Mouse (Mus musculus): ENCODE results near the gene Gripap1. TPM values are rescaled to one million over a fixed set of nuclear protein-coding genes. Genes with fewer than 3 reads are reported as not detected.
"Not testable (repeated sequence)": the region's sequence is repeated elsewhere in the genome, so short reads cannot be mapped to it uniquely, and the experiment has no call there.

Gripap1 gene
- polyA plus RNA-seq (2016; fragmentation: Nextera tagmentation; extraction: Ambion mirVana): 32.0 and 32.2 TPM in 2 replicates

DNA sequence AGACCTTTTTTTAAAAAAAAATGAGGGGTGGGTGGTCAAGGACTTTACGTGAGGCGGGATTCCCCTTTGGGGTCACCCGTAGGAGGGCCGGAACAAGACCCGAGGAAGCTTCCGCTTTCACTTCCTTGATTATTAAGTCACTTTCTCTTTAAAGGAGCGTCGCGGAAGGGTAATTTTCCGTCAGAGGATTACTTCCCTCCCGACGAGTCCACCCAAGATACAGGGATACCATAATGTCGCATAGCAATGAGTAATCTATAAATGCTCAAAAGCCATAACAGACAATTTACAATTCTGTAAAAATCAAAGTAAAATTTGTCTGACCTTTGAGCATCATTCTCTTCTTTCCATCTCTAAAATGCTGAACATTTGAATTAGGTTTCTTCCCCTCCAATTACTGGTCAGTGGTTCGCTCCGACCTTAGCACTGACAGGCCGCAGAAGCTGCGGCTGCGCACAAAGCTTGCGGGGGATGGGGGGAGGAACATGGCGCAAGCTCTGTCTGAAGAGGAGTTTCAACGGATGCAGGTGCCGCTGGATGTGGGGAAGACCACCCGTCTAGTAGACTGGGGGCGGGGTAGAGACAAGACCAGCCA, at the start of gene Gripap1:
Gene Gripap1, plus strand, starts transcription at position 224 of the 595 bp plus-strand sequence.
- Histone ChIP-seq H3K27ac (ENCODE audit: poor library complexity, severe bottlenecking) (no peak within 1 kb of the TSS), H3K9ac (peak within 1 kb of the TSS; percentile 69), H3K4me2 (peak within 1 kb of the TSS; percentile 69), H3K27me3 (replicated peaks) (no peaks in the 10 kb centered on the region), H3K4me1 (replicated peaks) (0 out of 2 replicates have a peak, but pooled peaks cover 6% of the 10 kb centered on the region), H3K9me3 (replicated peaks) (no peaks in the 10 kb centered on the region), H3K4me3 (peak within 1 kb of the TSS; percentile 58), H3K36me3 (0 out of 2 replicates have a peak, but pooled peaks cover 4% of the 10 kb centered on the region)
- WGBS: 11% methylated on average over 24 of the region's 24 CpGs
- ATAC-seq (ENCODE audit: insufficient number of reproducible peaks, low FRiP score): peak; percentile 87

DNA sequence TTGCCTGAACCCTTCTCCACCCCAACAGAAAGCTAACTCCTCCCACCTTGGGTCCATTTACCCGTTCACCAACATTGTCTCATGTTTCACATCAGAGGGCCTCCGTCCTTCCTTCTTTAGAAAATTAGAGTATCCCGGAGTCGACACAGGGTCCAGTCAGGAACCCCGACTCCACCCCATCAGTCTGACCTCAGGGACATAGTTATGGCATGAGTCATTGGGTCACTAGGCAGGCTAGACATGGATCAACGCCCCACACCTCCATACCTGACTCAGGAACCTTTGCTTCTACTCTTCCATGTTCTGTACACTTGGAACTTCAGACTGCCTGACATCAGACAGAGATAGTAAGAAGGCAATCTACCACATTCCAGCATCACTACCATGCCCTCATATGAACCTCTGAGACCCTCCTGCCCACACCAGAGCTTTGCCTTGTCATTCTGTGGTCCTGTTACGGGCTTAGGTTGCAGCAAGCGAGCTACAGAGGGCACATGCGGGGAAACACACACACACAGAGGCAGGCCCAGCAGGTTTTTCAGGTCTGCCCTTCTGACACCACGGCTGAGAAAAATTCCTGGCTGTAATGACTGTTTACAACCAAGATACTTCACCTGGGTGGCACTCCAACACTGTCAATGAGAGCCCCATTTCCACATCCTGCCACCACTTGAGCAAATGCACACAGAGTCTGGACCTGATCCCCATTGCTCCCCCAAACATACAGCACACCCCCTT, 49.3 kb upstream of the Gripap1 start:
- H3K27ac ChIP-seq (ENCODE audit: poor library complexity, severe bottlenecking): no peak overlapping the region
- H3K27me3 ChIP-seq (replicated peaks): no peaks in the 10 kb centered on the region
- no peak for ATAC-seq (ENCODE audit: insufficient number of reproducible peaks, low FRiP score)
- no peak overlapping the region for H3K4me3 ChIP-seq
- no peak overlapping the region for H3K9ac ChIP-seq
- H3K36me3 ChIP-seq: peaks cover 8% of the 10 kb centered on the region; the same call in 1 of the 2 replicates
- H3K4me1 ChIP-seq (replicated peaks): peaks cover 9% of the 10 kb centered on the region; the same call in 1 of the 2 replicates
- H3K9me3 ChIP-seq (replicated peaks): no peaks in the 10 kb centered on the region
- 50% methylated on average over 10 of the region's 10 CpGs for WGBS
- H3K4me2 ChIP-seq: no peak overlapping the region

DNA sequence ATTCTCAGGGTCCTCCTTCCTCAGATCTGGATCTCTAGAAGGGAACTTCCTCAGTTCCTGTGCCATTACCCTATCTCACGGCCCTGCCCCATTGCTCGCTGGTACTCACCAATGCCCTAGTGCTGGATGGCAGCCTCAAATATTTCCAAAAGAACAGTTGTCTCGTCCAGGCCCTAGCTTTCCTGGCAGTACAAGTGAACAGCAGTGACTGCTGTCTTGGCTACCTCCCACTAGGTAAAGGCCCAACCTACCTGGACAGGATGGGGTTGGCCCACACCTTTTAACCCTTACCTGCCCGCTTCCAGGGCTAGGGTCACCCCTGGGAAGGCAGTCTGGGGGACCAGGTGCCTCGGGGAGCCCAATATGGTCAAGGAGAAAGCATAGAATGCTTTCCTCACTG, 48.5 kb upstream of the Gripap1 start:
- Histone ChIP-seq H3K4me2 (no peak overlapping the region), H3K9me3 (replicated peaks) (no peaks in the 10 kb centered on the region), H3K27ac (ENCODE audit: poor library complexity, severe bottlenecking) (no peak overlapping the region), H3K36me3 (peaks cover 8% of the 10 kb centered on the region; the same call in 1 of the 2 replicates), H3K4me3 (no peak overlapping the region), H3K9ac (no peak overlapping the region), H3K4me1 (replicated peaks) (peaks cover 9% of the 10 kb centered on the region; the same call in 1 of the 2 replicates), H3K27me3 (replicated peaks) (no peaks in the 10 kb centered on the region)
- 63% methylated on average over 5 of the region's 5 CpGs for WGBS
- no peak for ATAC-seq (ENCODE audit: insufficient number of reproducible peaks, low FRiP score)

DNA sequence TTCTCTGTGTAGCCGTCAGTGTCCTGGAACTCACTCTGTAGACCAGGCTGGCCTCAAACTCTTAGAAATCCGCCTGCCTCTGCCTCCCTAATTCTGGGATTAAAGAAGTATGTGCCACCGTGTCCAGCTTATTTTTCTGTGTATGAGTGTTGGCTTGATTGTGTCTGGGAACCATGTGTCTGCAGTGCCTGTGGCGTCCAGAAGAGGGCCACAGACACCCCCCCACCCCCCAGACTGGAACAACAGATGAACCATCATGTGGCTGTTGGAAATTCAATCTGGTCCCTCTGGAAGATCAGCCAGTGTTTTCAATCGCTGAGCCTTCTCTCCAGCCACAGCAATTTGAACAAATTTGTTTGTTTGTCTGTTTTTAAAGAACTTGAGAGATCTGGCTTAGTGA, 46.1 kb upstream of the Gripap1 start:
- Histone ChIP-seq H3K27me3 (replicated peaks) (no peaks in the 10 kb centered on the region), H3K9me3 (replicated peaks) (no peaks in the 10 kb centered on the region), H3K27ac (ENCODE audit: poor library complexity, severe bottlenecking) (no peak overlapping the region), H3K4me1 (replicated peaks) (peaks cover 9% of the 10 kb centered on the region; the same call in 1 of the 2 replicates), H3K4me3 (no peak overlapping the region), H3K36me3 (no peaks in the 10 kb centered on the region), H3K9ac (no peak overlapping the region), H3K4me2 (no peak overlapping the region)
- ATAC-seq (ENCODE audit: insufficient number of reproducible peaks, low FRiP score): no peak
- 49% methylated on average over 5 of the region's 5 CpGs for WGBS

DNA sequence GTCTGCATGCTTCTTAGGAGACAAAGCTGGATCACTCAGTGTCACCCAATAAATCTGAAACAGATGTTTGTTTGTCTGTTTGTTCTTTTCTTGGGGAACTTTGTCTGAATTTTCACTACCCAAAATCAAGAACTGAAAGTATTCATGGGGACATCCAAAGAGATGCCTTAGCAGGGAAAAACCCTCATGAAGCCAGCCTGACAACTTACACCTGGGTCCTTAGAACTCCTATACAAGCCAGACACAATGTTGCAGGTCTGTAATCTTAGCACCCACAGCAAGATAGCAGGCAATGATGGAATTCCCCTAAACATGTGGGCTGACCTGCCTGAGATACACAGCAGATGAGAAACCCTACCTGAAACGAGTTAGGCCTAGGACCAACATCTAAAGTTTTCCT, 44.6 kb upstream of the Gripap1 start:
- no peak overlapping the region for H3K4me3 ChIP-seq
- H3K4me1 ChIP-seq (replicated peaks): peaks cover 10% of the 10 kb centered on the region; the same call in 1 of the 2 replicates

DNA sequence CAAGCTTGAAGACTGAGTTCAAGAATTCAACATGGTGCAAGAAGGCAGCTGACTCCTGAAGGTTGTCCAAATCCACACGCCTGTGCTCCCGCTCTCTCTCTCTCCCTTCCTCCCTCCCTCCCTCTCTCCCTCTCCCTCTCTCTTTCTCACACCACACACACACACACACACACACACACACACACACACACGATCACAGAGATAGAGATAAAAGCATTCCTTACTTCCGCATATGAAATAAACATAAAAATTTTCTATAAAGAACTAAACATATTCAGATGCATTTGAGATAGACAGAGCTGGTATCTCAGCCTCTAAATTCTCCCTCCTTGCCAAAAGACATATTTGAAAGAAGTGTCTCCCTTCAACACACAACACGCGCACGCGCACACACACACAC, 44.1 kb upstream of the Gripap1 start:
- Histone ChIP-seq H3K36me3 (no peaks in the 10 kb centered on the region), H3K4me2 (no peak overlapping the region), H3K9ac (no peak overlapping the region), H3K9me3 (replicated peaks) (no peaks in the 10 kb centered on the region), H3K27me3 (replicated peaks) (no peaks in the 10 kb centered on the region), H3K4me1 (replicated peaks) (peaks cover 6% of the 10 kb centered on the region; the same call in 1 of the 2 replicates), H3K27ac (ENCODE audit: poor library complexity, severe bottlenecking) (no peak overlapping the region), H3K4me3 (no peak overlapping the region)
- 86% methylated on average over 8 of the region's 8 CpGs for WGBS
- ATAC-seq (ENCODE audit: insufficient number of reproducible peaks, low FRiP score): no peak

More for the DNA sequence above, 44.6 kb upstream of the Gripap1 start:
- no peaks in the 10 kb centered on the region for H3K27me3 ChIP-seq (replicated peaks)
- H3K36me3 ChIP-seq: no peaks in the 10 kb centered on the region
- no peaks in the 10 kb centered on the region for H3K9me3 ChIP-seq (replicated peaks)
- 53% methylated on average over 1 of the region's 1 CpGs for WGBS
- no peak overlapping the region for H3K27ac ChIP-seq (ENCODE audit: poor library complexity, severe bottlenecking)
- H3K9ac ChIP-seq: no peak overlapping the region
- no peak for ATAC-seq (ENCODE audit: insufficient number of reproducible peaks, low FRiP score)
- H3K4me2 ChIP-seq: no peak overlapping the region

DNA sequence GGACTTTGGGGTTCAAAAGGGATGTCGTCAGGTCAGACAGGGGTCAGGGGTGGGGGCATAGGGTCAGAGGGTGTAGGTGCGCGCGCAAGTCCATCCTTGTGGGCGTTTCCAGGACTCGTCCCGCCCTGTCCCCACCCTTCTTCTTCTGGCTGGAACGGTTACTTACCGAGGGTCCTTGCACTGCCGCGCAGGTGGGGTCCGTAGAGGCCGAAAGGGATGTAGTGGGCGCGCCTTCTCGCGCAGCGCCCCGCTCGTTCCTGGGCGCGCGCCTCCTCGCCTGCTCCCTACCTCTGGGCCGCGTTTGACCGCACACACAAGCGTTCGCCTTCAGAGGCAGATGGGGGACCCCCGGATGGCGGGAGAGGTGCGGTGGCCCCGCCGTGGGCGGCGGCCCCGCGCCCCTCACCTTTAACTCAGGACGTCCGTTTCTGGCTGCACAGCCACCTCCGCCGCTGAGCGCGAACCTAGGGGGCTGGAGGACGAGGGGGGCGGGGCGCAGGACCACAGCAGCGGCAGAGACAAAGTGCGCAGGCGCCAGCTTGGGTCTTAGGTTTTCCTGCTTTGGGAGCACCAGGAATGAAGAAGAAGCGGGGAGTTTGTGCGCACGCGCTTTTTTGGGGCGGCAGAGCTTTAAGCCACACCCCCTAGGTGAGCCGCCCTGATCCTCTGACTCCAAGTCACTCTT, 39.0 kb upstream of the Gripap1 start, which contains the start of gene Ccdc120:
Gene Ccdc120, minus strand, starts transcription at position 474 of the 685 bp plus-strand sequence.
- Histone ChIP-seq H3K9me3 (replicated peaks) (no peaks in the 10 kb centered on the region), H3K27ac (ENCODE audit: poor library complexity, severe bottlenecking) (no peak within 1 kb of the TSS), H3K36me3 (no peaks in the 10 kb centered on the region), H3K4me3 (peak within 1 kb of the TSS; percentile 60), H3K4me2 (peak within 1 kb of the TSS; percentile 71), H3K4me1 (replicated peaks) (0 out of 2 replicates have a peak, but pooled peaks cover 4% of the 10 kb centered on the region), H3K9ac (peak within 1 kb of the TSS; percentile 67), H3K27me3 (replicated peaks) (no peaks in the 10 kb centered on the region)
- WGBS: 10% methylated on average over 40 of the region's 56 CpGs
- ATAC-seq (ENCODE audit: insufficient number of reproducible peaks, low FRiP score): peak; percentile 55; the same call in 1 of the 2 replicates

DNA sequence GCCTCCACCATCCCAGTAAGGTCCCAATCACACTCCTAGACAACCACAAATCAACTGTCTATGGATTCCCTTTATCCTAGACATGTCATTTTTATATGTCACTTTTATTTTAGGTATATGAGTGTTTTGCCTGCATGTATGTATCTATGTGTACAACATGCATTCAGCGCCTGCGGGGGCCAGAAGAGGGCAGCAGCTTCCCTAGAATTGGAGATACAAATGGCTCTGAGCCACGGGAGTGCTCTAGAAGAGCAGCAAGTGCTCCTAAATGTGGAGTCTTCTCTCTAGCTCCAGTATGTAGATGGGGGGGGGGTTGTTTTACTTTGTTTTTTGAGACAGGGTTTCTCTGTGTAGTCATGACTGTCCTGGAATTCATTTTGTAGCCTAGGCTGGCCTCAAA, 35.9 kb upstream of the Gripap1 start:
- 11% methylated on average over 3 of the region's 3 CpGs for WGBS
- ATAC-seq (ENCODE audit: insufficient number of reproducible peaks, low FRiP score); H3K4me1 ChIP-seq (replicated peaks); H3K27ac ChIP-seq (ENCODE audit: poor library complexity, severe bottlenecking); H3K4me2 ChIP-seq; H3K36me3 ChIP-seq; H3K4me3 ChIP-seq; H3K9ac ChIP-seq; H3K27me3 ChIP-seq (replicated peaks); H3K9me3 ChIP-seq (replicated peaks): not testable (repeated sequence)

DNA sequence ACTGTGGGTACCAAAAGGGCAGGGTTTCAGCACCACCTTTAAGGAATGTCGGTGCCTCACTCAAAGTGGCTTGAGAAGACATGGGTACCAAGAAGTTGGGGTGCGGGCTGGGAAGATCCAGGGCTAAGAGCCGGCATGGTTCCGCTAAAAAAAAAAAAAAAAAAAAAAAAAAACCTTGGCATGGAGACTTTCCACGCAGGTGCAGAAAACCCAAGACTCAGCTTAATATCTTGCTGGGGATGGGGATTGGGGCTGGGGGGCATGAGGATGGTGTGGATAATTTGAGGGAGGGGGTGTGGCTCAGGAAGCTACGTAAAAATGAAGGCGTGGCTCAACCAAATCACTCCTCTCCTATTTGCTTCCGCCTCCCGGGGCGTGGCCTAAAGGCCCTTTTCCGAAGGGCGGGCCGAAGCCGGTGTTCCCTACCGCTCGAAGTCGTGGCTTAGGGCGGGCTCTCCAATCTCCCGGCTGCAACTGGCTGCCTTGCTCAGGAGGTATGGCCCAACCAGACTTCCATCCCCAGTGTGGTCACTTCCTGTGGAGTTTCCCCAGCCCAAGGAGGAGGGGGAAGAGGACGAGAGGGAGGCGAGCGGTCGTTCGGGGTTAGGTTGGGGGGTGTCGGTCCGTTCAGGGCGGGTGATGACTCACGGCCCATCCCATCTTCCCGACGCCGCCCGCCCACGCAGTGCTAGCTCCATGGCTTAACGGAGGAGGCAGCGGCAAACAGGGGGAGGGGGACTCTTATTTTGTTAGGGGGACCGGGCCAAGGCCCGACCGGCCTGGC, 27.2 kb upstream of the Gripap1 start, which contains the start of gene Tfe3:
Gene Tfe3, plus strand, starts transcription at position 424 of the 784 bp plus-strand sequence.
- H3K36me3 ChIP-seq: peaks cover 12% of the 10 kb centered on the region
- H3K4me3 ChIP-seq: peak within 1 kb of the TSS; percentile 87
- H3K9me3 ChIP-seq (replicated peaks): no peaks in the 10 kb centered on the region
- ATAC-seq (ENCODE audit: insufficient number of reproducible peaks, low FRiP score): peak; percentile 95
- H3K27ac ChIP-seq (ENCODE audit: poor library complexity, severe bottlenecking): peak within 1 kb of the TSS; percentile 83
- 14% methylated on average over 29 of the region's 38 CpGs for WGBS
- peak within 1 kb of the TSS; percentile 80 for H3K4me2 ChIP-seq
- no peaks in the 10 kb centered on the region for H3K27me3 ChIP-seq (replicated peaks)
- peaks cover 24% of the 10 kb centered on the region for H3K4me1 ChIP-seq (replicated peaks)
- H3K9ac ChIP-seq: peak within 1 kb of the TSS; percentile 86

DNA sequence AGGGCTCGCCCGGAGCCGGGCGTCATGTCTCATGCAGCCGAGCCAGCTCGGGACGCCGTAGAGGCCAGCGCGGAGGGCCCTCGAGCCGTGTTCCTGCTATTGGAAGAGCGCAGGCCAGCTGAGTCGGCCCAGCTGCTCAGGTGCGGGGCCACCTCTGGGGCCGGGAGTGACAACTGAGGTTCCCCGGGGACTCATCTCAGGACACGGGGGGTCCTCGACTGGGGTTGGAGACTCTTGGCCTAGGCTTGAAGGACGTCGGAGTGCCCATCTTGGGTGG, 26.7 kb upstream of the Gripap1 start:
- no peaks in the 10 kb centered on the region for H3K9me3 ChIP-seq (replicated peaks)
- peak overlapping the region; percentile 87 for H3K4me3 ChIP-seq
- 9% methylated on average over 21 of the region's 21 CpGs for WGBS
- peak overlapping the region; percentile 83 for H3K27ac ChIP-seq (ENCODE audit: poor library complexity, severe bottlenecking)
- no peaks in the 10 kb centered on the region for H3K27me3 ChIP-seq (replicated peaks)
- H3K4me1 ChIP-seq (replicated peaks): peaks cover 24% of the 10 kb centered on the region
- peak overlapping the region; percentile 80 for H3K4me2 ChIP-seq
- H3K9ac ChIP-seq: peak overlapping the region; percentile 86
- ATAC-seq (ENCODE audit: insufficient number of reproducible peaks, low FRiP score): peak; percentile 44
- peaks cover 17% of the 10 kb centered on the region for H3K36me3 ChIP-seq

Data from heart, embryonic 12.5 days (tissue).